Mouse (Mus musculus) cortical plate, adult 2 months (tissue): ENCODE data around the gene Nwd1. TPM values are rescaled to one million over a fixed set of nuclear protein-coding genes. Genes with fewer than 3 reads are reported as not detected.
"Not testable (repeated sequence)": the region's sequence is repeated elsewhere in the genome, so short reads cannot be mapped to it uniquely, and the experiment has no call there.

ENCODE experiments used
- H3K27ac ChIP-seq: fragments of 200-500 bp; 2 replicates; pipeline ENCODE4 v1.5.1; 2012; ENCODE audit warnings: low read length, control low read depth, inconsistent platforms; ENCODE audit not compliant: insufficient read depth
- H3K4me1 ChIP-seq: fragments of 200-500 bp; 2 replicates; pipeline ENCODE4 v1.6.1; 2011; ENCODE audit warnings: low read length; ENCODE audit not compliant: control insufficient read depth, insufficient read depth
- H3K4me3 ChIP-seq: fragments of 200-500 bp; 2 replicates; pipeline ENCODE4 v1.5.1; 2011; ENCODE audit warnings: mild to moderate bottlenecking, low read length, control low read depth; ENCODE audit not compliant: insufficient read depth
- CTCF ChIP-seq: fragments of 200-500 bp; IDR thresholded peaks from 2 replicates; pipeline ENCODE4 v1.5.1; 2011; ENCODE audit warnings: mild to moderate bottlenecking, control low read depth, low read length; ENCODE audit not compliant: insufficient read depth; ENCODE audit errors: extremely low read depth
- POLR2A ChIP-seq: fragments of 200-500 bp; IDR thresholded peaks from 2 replicates; pipeline ENCODE4 v1.6.1; 2011; ENCODE audit warnings: mild to moderate bottlenecking, low read length, control low read depth; ENCODE audit not compliant: insufficient read depth; ENCODE audit errors: extremely low read depth
- polyA plus RNA-seq: library from polyadenylated mRNA; depleted of rRNA; stranded (reverse); fragments of >200 nt; gene quantifications from 2 replicates; pipeline ENCODE4 v1.2.3, GENCODE M21; 2012

Nwd1 gene
- polyA plus RNA-seq, 1 experiment, result 17.7 TPM

GRCm38 (mm10) chr8:72665405-72665804 is 18.9 kb downstream of the Nwd1 start:
- TF ChIP-seq POLR2A, result no peak
- TF ChIP-seq CTCF, result no peak
- H3K4me3 ChIP-seq, result no peak overlapping the region
- no peak overlapping the region for H3K27ac ChIP-seq
- no peaks in the 10 kb centered on the region for H3K4me1 ChIP-seq

- H3K4me1 ChIP-seq, result no peaks in the 10 kb centered on the region
- TF ChIP-seq CTCF, result no peak
- no peak for TF ChIP-seq POLR2A
- H3K4me3 ChIP-seq, result no peak overlapping the region
- H3K27ac ChIP-seq, result no peak overlapping the region
Measured at GRCm38 (mm10) chr8:72668925-72669324, 22.4 kb downstream of the Nwd1 start.

GRCm38 (mm10) chr8:72672802-72673201 is 26.3 kb downstream of the Nwd1 start:
- no peaks in the 10 kb centered on the region for H3K4me1 ChIP-seq
- H3K27ac ChIP-seq, result no peak overlapping the region
- H3K4me3 ChIP-seq, result no peak overlapping the region
- TF ChIP-seq POLR2A (no peak), CTCF (peak; percentile 12; the same call in 1 of the 2 replicates)

GRCm38 (mm10) chr8:72674184-72674583 is 27.7 kb downstream of the Nwd1 start:
- TF ChIP-seq CTCF (no peak), POLR2A (no peak)
- Histone ChIP-seq H3K27ac (no peak overlapping the region), H3K4me3 (no peak overlapping the region), H3K4me1 (no peaks in the 10 kb centered on the region)

- Histone ChIP-seq H3K4me1 (no peaks in the 10 kb centered on the region), H3K4me3 (no peak overlapping the region), H3K27ac (no peak overlapping the region)
- TF ChIP-seq POLR2A (no peak), CTCF (no peak)
Measured at GRCm38 (mm10) chr8:72676436-72676835, 29.9 kb downstream of the Nwd1 start.

- not testable (repeated sequence) for H3K4me3 ChIP-seq, H3K27ac ChIP-seq, H3K4me1 ChIP-seq
Measured at GRCm38 (mm10) chr8:72676844-72677243, 30.3 kb downstream of the Nwd1 start.

- Histone ChIP-seq H3K4me3 (no peak overlapping the region), H3K27ac (no peak overlapping the region), H3K4me1 (no peaks in the 10 kb centered on the region)
- TF ChIP-seq CTCF (no peak), POLR2A (no peak)
Measured at GRCm38 (mm10) chr8:72677331-72677730, 30.8 kb downstream of the Nwd1 start.

GRCm38 (mm10) chr8:72680133-72680532 is 33.6 kb downstream of the Nwd1 start:
- no peak overlapping the region for H3K4me3 ChIP-seq
- no peak for TF ChIP-seq POLR2A
- peak; percentile 83 for TF ChIP-seq CTCF
- H3K4me1 ChIP-seq, result peaks cover 2% of the 10 kb centered on the region; the same call in 1 of the 2 replicates
- no peak overlapping the region for H3K27ac ChIP-seq

- Histone ChIP-seq H3K4me1 (peaks cover 2% of the 10 kb centered on the region; the same call in 1 of the 2 replicates), H3K27ac (no peak overlapping the region), H3K4me3 (no peak overlapping the region)
- TF ChIP-seq CTCF (no peak), POLR2A (no peak)
Measured at GRCm38 (mm10) chr8:72682051-72682687, 35.7 kb downstream of the Nwd1 start.

GRCm38 (mm10) chr8:72683010-72683521 is 36.6 kb downstream of the Nwd1 start:
- no peak for TF ChIP-seq CTCF
- TF ChIP-seq POLR2A, result no peak
- peaks cover 2% of the 10 kb centered on the region; the same call in 1 of the 2 replicates for H3K4me1 ChIP-seq
- no peak overlapping the region for H3K27ac ChIP-seq
- no peak overlapping the region for H3K4me3 ChIP-seq

- H3K27ac ChIP-seq, H3K4me1 ChIP-seq, H3K4me3 ChIP-seq: not testable (repeated sequence)
Measured at GRCm38 (mm10) chr8:72683572-72684099, 37.1 kb downstream of the Nwd1 start.
